Mouse (Mus musculus): ENCODE data around the gene Rdh19. TPM values are rescaled to one million over a fixed set of nuclear protein-coding genes. Genes with fewer than 3 reads are reported as not detected.

Rdh19 gene
- polyA plus RNA-seq (2012; rRNA removed; ENCODE audit: low replicate concordance): not detected in 2 replicates

DNA sequence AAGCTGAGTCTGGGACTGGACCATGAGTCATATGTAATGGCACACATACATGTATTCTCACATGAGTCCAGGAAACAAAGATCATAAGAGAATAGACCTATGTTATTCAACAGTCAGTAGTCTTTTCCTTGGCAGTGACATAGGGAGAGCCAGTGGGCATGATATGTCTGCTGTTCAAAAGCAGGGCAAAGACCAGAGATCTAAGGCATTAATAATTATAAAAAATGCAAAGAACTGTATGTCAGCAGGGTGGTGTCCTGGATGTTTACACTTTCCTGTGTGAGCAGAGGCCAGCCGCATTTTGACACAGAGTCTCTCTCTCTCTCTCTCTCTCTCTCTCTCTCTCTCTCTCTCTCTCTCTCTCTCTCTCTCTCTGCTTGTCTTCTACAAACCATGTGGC, at the start of gene Rdh19:
Gene Rdh19, plus strand, starts transcription at position 301 of the 400 bp plus-strand sequence.

DNA sequence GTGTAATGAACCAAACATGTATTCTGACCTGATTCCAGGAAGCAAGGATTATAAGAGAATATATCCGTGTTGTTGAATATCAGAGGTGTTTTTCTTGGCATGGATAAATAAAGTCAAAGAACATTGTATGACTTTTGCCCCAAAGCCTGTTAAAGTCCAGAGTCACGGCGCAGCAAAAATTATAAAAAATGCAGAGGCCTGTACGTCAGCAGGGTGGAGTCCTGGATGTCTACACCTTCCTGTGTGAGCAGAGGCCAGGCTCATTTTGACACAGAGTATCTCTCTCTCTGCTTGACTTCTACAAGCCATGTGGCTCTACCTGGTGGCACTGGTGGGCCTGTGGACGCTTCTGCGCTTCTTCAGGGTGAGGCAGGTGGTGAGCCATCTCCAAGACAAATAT, 48.8 kb upstream of the Rdh19 start, which contains the start of gene Rdh16:
Gene Rdh16, plus strand, starts transcription at position 262 of the 400 bp plus-strand sequence.

DNA sequence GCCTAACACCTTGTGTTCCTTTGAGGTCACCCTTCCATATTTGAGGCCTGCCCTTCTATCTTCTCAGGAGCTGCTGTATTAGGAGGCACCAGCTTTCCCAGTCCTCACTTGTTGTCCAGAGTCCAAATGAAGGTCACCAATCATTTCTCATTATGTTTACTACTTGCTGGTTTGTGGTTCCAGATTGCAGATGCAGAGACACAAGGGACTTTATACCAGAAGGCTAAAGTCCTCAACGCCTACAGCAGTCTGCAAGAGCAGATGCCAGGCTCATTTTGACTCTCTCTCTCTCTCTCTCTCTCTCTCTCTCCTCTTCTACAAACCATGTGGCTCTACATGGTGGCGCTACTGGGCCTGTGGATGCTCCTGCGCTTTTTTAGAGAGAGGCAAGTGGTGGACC, 16.5 kb downstream of the Rdh19 start, which contains the start of gene Rdh16f2:
Gene Rdh16f2, plus strand, starts transcription at position 243 of the 400 bp plus-strand sequence.

DNA sequence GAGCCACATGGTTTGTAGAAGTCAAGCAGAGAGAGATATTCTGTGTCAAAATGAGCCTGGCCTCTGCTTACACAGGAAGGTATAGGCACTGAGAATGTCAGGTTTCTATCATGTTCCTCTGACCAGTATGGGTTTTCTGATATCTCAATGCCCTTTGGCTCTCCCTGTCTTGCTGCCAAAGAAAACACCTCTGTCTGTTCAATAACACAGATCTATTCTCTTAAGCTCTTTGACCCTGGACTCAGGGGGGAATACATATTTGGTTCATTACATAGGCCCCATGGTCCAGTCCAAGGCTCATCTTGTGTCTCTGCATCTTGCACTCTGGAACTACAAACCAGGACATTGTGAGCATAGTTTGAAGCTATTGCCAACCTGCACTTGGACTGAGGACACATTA, 38.9 kb downstream of the Rdh19 start, which contains the start of gene Rdh7:
Gene Rdh7, minus strand, starts transcription at position 213 of the 400 bp plus-strand sequence.

DNA sequence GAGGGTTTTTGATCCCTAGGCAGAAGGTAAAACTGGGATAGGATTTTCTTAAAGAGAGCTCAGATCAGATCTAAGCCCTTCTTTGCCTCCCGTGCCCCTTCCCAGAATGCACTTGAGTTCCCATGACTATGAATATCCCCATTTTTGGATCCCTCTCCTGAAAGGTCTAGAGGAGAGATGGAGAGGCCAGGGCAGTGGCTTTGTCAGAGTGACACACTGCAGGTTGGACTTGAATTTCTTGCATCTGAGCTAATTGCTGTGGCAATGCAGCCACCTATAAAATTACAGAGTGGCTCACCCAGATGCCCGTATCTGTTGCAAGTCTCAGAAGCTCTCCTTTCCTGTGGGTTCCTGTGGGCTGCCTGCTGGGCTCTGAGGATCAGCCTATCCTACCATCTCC, 48.5 kb downstream of the Rdh19 start, which contains the start of gene Sdr9c7:
Gene Sdr9c7, plus strand, starts transcription at position 301 of the 400 bp plus-strand sequence.

Other genes starting within 250 kb of the Rdh19 start
- gene Lrp1, start 228.8 kb upstream of the Rdh19 start, polyA plus RNA-seq (2012; rRNA removed; ENCODE audit: low replicate concordance): 237 and 318 TPM in 2 replicates
- 111 and 133 TPM in 2 replicates for gene Stat6, start 206.9 kb upstream of the Rdh19 start, polyA plus RNA-seq (2012; rRNA removed; ENCODE audit: low replicate concordance)
- 2.8 and 5.3 TPM in 2 replicates for gene Nemp1, start 183.0 kb upstream of the Rdh19 start, polyA plus RNA-seq (2012; rRNA removed; ENCODE audit: low replicate concordance)
- gene Nab2, start 181.4 kb upstream of the Rdh19 start, polyA plus RNA-seq (2012; rRNA removed; ENCODE audit: low replicate concordance): 15.5 and 48.9 TPM in 2 replicates
- gene Myo1a, start 144.8 kb upstream of the Rdh19 start, polyA plus RNA-seq (2012; rRNA removed; ENCODE audit: low replicate concordance): 0.10 and 0.33 TPM in 2 replicates
- gene Tac2, start 125.5 kb upstream of the Rdh19 start, polyA plus RNA-seq (2012; rRNA removed; ENCODE audit: low replicate concordance): 0.35 TPM in 1 of 2 replicates, not detected in the other
- 5.9 and 12.6 TPM in 2 replicates for gene Zbtb39, start 110.4 kb upstream of the Rdh19 start, polyA plus RNA-seq (2012; rRNA removed; ENCODE audit: low replicate concordance)
- 2.8 and 13.7 TPM in 2 replicates for gene Gpr182, start 98.2 kb upstream of the Rdh19 start, polyA plus RNA-seq (2012; rRNA removed; ENCODE audit: low replicate concordance)
- gene Rdh1, start 90.2 kb upstream of the Rdh19 start, polyA plus RNA-seq (2012; rRNA removed; ENCODE audit: low replicate concordance): 0.03 and 3.0 TPM in 2 replicates
- gene Rdh16f1, start 90.1 kb upstream of the Rdh19 start, polyA plus RNA-seq (2012; rRNA removed; ENCODE audit: low replicate concordance): 4.2 TPM in 1 of 2 replicates, not detected in the other
- gene Rdh9, start 73.5 kb upstream of the Rdh19 start, polyA plus RNA-seq (2012; rRNA removed; ENCODE audit: low replicate concordance): 0.11 TPM in 1 of 2 replicates, not detected in the other
- gene Rdh16, start 48.8 kb upstream of the Rdh19 start, polyA plus RNA-seq (2012; rRNA removed; ENCODE audit: low replicate concordance): 0.12 TPM in 1 of 2 replicates, not detected in the other
- gene Rdh16f2, start 16.5 kb downstream of the Rdh19 start, polyA plus RNA-seq (2012; rRNA removed; ENCODE audit: low replicate concordance): 0.13 TPM in 1 of 2 replicates, not detected in the other
- gene Rdh7, start 38.9 kb downstream of the Rdh19 start, polyA plus RNA-seq (2012; rRNA removed; ENCODE audit: low replicate concordance): 0.58 TPM in 1 of 2 replicates, not detected in the other
- not detected in 2 replicates for gene Sdr9c7, start 48.6 kb downstream of the Rdh19 start, polyA plus RNA-seq (2012; rRNA removed; ENCODE audit: low replicate concordance)
- gene Hsd17b6, start 157.7 kb downstream of the Rdh19 start, polyA plus RNA-seq (2012; rRNA removed; ENCODE audit: low replicate concordance): not detected in 2 replicates
- 1.9 and 7.3 TPM in 2 replicates for gene Prim1, start 165.2 kb downstream of the Rdh19 start, polyA plus RNA-seq (2012; rRNA removed; ENCODE audit: low replicate concordance)
- 174 and 241 TPM in 2 replicates for gene Naca, start 185.6 kb downstream of the Rdh19 start, polyA plus RNA-seq (2012; rRNA removed; ENCODE audit: low replicate concordance)
- 20.8 and 56.6 TPM in 2 replicates for gene Ptges3, start 209.0 kb downstream of the Rdh19 start, polyA plus RNA-seq (2012; rRNA removed; ENCODE audit: low replicate concordance)
- 3,191 and 5,020 TPM in 2 replicates for gene Atp5b, start 233.3 kb downstream of the Rdh19 start, polyA plus RNA-seq (2012; rRNA removed; ENCODE audit: low replicate concordance)
- gene Baz2a, start 241.6 kb downstream of the Rdh19 start, polyA plus RNA-seq (2012; rRNA removed; ENCODE audit: low replicate concordance): 30.0 and 38.7 TPM in 2 replicates